In the genomic region with DNA sequence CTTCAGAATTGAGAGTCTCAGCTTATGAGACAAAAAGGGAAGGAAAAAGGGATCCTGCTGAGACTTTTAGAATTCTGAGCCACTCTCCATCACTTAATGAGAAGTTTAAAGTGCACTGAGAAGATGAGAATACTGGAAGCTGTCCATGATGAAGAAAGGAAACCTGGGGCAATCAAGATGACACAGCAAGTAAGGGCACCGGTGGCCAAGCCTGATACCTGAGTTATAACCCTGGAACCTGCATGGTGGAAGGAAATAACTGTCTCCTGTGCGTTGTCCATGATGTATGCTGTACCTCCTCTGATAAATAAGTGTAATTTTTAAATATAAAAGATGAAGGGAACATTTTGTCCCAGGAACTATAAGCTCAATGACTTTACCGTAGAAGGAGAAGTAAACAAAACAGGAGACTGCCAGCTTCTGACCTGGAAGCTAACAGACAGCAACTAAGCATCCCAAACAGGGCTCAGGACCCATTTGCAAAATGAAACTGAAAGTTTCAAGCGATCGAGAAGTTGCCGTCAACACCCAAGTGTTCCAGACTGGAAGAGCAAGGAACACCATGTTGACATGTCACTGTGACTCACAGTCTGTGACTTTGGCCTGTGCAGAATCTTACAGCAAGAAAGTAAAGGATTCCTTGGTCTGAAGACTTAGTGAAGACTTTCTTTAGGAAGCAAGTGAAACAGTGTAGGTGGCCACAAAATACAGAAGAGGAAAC, we compare ENCODE assay signal across 22 mouse cellular contexts. TPM values are rescaled to one million over a fixed set of nuclear protein-coding genes. Genes with fewer than 3 reads are reported as not detected.
DNase-seq lines count a peak whose midpoint lies in the region; ATAC-seq and TF ChIP-seq lines count a peak whose summit lies in the region.
"Had no signal": no experiment of that assay in that cellular context is flagged by ENCODE, and none has a peak within 500 bp of the region (broad histone marks: within the 10 kb centered on the region; RNA-seq: fewer than 3 reads in every experiment).

No protein-coding gene starts in this region.

- H3K9ac ChIP-seq in neural tube, embryonic 15.5 days (replicated peaks): no peak overlapping the region
- H3K9ac ChIP-seq: intestine, embryonic 15.5 days; kidney, embryonic 15.5 days; liver, embryonic 12.5 days; lung, embryonic 15.5 days; neural tube, embryonic 12.5 days had no signal

- TF ChIP-seq POLR2A in thymus, adult 2 months (IDR thresholded peaks at IDR 0.05; ENCODE audit: control insufficient read depth, extremely low read depth, insufficient read depth, low read length, poor library complexity): no peak

- no peak overlapping the region for H3K4me2 ChIP-seq in neural tube, embryonic 15.5 days
- H3K4me2 ChIP-seq: intestine, embryonic 15.5 days; kidney, embryonic 15.5 days; liver, embryonic 12.5 days; lung, embryonic 15.5 days; neural tube, embryonic 12.5 days had no signal

- no peaks in the 10 kb centered on the region for H3K9me3 ChIP-seq in neural tube, embryonic 15.5 days (replicated peaks)
- H3K9me3 ChIP-seq: intestine, embryonic 15.5 days; kidney, embryonic 15.5 days; liver, embryonic 12.5 days; lung, embryonic 15.5 days; midbrain, embryonic 10.5 days; neural tube, embryonic 12.5 days had no signal

- H3K27ac ChIP-seq in thymus, adult 2 months (ENCODE audit: control insufficient read depth, insufficient read depth, low read length): no peak overlapping the region
- H3K27ac ChIP-seq in neural tube, embryonic 15.5 days (replicated peaks): no peak overlapping the region
- H3K27ac ChIP-seq: intestine, embryonic 15.5 days; kidney, embryonic 15.5 days; liver, embryonic 12.5 days; lung, embryonic 15.5 days; midbrain, embryonic 10.5 days; neural tube, embryonic 12.5 days had no signal

- DNase-seq in thymus, adult 2 months: no peak
- DNase-seq in thymus, postnatal 25 days: no peak
- peak; percentile 20 for DNase-seq in adipocyte (ENCODE audit: low spot score)
- no peak for DNase-seq in testis, postnatal 14 days (ENCODE audit: low spot score)
- no peak for DNase-seq in cerebellum, adult 8-10 months
- DNase-seq: adrenal gland, postnatal 36 days; cerebellum, postnatal 25 days; heart, adult 11 months; layer of hippocampus, postnatal 36 days; right cerebral cortex, postnatal 4 days had no signal

- H3K36me3 ChIP-seq in thymus, adult 2 months (ENCODE audit: control insufficient read depth, insufficient read depth, low read length): no peaks in the 10 kb centered on the region
- H3K36me3 ChIP-seq in neural tube, embryonic 15.5 days: no peaks in the 10 kb centered on the region
- H3K36me3 ChIP-seq: intestine, embryonic 15.5 days; kidney, embryonic 15.5 days; liver, embryonic 12.5 days; lung, embryonic 15.5 days; midbrain, embryonic 10.5 days; neural tube, embryonic 12.5 days had no signal

- peaks cover 2% of the 10 kb centered on the region; the same call in 1 of the 2 replicates for H3K4me1 ChIP-seq in thymus, adult 2 months (replicated peaks; ENCODE audit: control insufficient read depth, insufficient read depth, low read length)
- no peaks in the 10 kb centered on the region for H3K4me1 ChIP-seq in neural tube, embryonic 15.5 days
- H3K4me1 ChIP-seq: intestine, embryonic 15.5 days; kidney, embryonic 15.5 days; liver, embryonic 12.5 days; lung, embryonic 15.5 days; neural tube, embryonic 12.5 days had no signal

- H3K27me3 ChIP-seq in thymus, adult 2 months (ENCODE audit: control insufficient read depth, insufficient read depth, low read length): no peaks in the 10 kb centered on the region
- no peaks in the 10 kb centered on the region for H3K27me3 ChIP-seq in neural tube, embryonic 15.5 days (replicated peaks)
- H3K27me3 ChIP-seq: intestine, embryonic 15.5 days; kidney, embryonic 15.5 days; liver, embryonic 12.5 days; lung, embryonic 15.5 days; neural tube, embryonic 12.5 days; Patski had no signal

- TF ChIP-seq CTCF in thymus, adult 2 months (IDR thresholded peaks at IDR 0.05; ENCODE audit: borderline replicate concordance, control insufficient read depth, extremely low read depth, insufficient read depth, low read length, poor library complexity): no peak

- WGBS in thymus, adult 2 months: 40% methylated on average over 6 of the region's 6 CpGs
- 90% methylated on average over 6 of the region's 6 CpGs for WGBS in neural tube, embryonic 15.5 days

- peak overlapping the region; percentile 14; the same call in 1 of the 2 replicates for H3K4me3 ChIP-seq in thymus, adult 2 months (ENCODE audit: control insufficient read depth, insufficient read depth, low read length)
- no peak overlapping the region for H3K4me3 ChIP-seq in neural tube, embryonic 15.5 days (replicated peaks)
- H3K4me3 ChIP-seq: intestine, embryonic 15.5 days; kidney, embryonic 15.5 days; liver, embryonic 12.5 days; lung, embryonic 15.5 days; midbrain, embryonic 10.5 days; neural tube, embryonic 12.5 days had no signal

- ATAC-seq in inflammation-experienced regulatory T-cells, adult 6 months: peak; percentile 78
- ATAC-seq in neural tube, embryonic 15.5 days (ENCODE audit: low FRiP score): no peak
- ATAC-seq: forebrain, embryonic 16.5 days; intestine, embryonic 15.5 days; liver, embryonic 12.5 days; Patski had no signal

RNA-seq across cellular contexts. Expression of a gene that starts 22.2 kb away (rescaled TPM):
- 8.1 and 11.1 TPM in 2 replicates for polyA plus RNA-seq in thymus, adult 2 months (2012; rRNA removed)
- polyA plus RNA-seq in inflammation-experienced regulatory T-cells, adult 6 months (2017; shearing (Covaris generic)): under 1 TPM in 1 of 3 experiments, not detected in 2; 0.59 TPM
- polyA plus RNA-seq in neural tube, embryonic 15.5 days (2015; fragmentation: Nextera tagmentation; extraction: Ambion mirVana): 0.42 and 2.1 TPM in 2 replicates

RNA-seq across cellular contexts. Expression of a gene that starts 46.0 kb away (rescaled TPM):
- polyA plus RNA-seq in thymus, adult 2 months (2012; rRNA removed): 0.10 and 0.40 TPM in 2 replicates
- polyA plus RNA-seq in inflammation-experienced regulatory T-cells, adult 6 months (2017; shearing (Covaris generic)): not detected
- polyA plus RNA-seq in neural tube, embryonic 15.5 days (2015; fragmentation: Nextera tagmentation; extraction: Ambion mirVana): not detected in 2 replicates
- polyA plus RNA-seq: forebrain, embryonic 16.5 days; heart, postnatal 0 days; hindbrain, embryonic 11.5 days; intestine, embryonic 15.5 days; kidney, embryonic 15.5 days; liver, embryonic 12.5 days; lung, embryonic 15.5 days; midbrain, embryonic 10.5 days; neural tube, embryonic 12.5 days; Patski had no signal

RNA-seq across cellular contexts. Expression of a gene that starts 55.3 kb away (rescaled TPM):
- polyA plus RNA-seq in thymus, adult 2 months (2012; rRNA removed): 58.4 and 60.2 TPM in 2 replicates
- polyA plus RNA-seq in inflammation-experienced regulatory T-cells, adult 6 months (2017; shearing (Covaris generic)): 10 to 100 TPM; 15.2 to 23.5 (median 19.1) TPM
- 13.4 and 15.1 TPM in 2 replicates for polyA plus RNA-seq in neural tube, embryonic 15.5 days (2015; fragmentation: Nextera tagmentation; extraction: Ambion mirVana)
